Mouse (Mus musculus) heart, adult 2 months (tissue): ENCODE measurements around the gene Sgip1.

Experiments used
- CTCF ChIP-seq: fragments of 200-600 bp; IDR thresholded peaks from 2 replicates; pipeline ENCODE4 v1.8.1; 2022; ENCODE audit warnings: antibody characterized with exemption, mild to moderate bottlenecking, moderate library complexity
- POLR2A ChIP-seq: fragments of 200-500 bp; IDR thresholded peaks from 2 replicates; pipeline ENCODE4 v1.6.1; 2011; ENCODE audit warnings: mild to moderate bottlenecking, low read depth, low read length, control low read depth; ENCODE audit not compliant: insufficient read depth

- TF ChIP-seq POLR2A: no peak
- 0 out of 2 replicates have a peak, but pooled peaks have one; percentile 2 for TF ChIP-seq CTCF
Observed at GRCm38 (mm10) chr4:102979385-102979784, 238.3 kb downstream of the Sgip1 start.
